Comparison of ENCODE assay signal across 9 mouse cellular contexts in genomic region chr6:102564011-102564731, GRCm38 (mm10). TPM values are rescaled to one million over a fixed set of nuclear protein-coding genes. Genes with fewer than 3 reads are reported as not detected.
DNase-seq lines count a peak whose midpoint lies in the region; ATAC-seq and TF ChIP-seq lines count a peak whose summit lies in the region.
"Had no signal": no experiment of that assay in that cellular context is flagged by ENCODE, and none has a peak within 500 bp of the region (broad histone marks: within the 10 kb centered on the region; RNA-seq: fewer than 3 reads in every experiment).

No protein-coding gene starts in this region.

- no peaks in the 10 kb centered on the region for H3K4me1 ChIP-seq in lung, embryonic 14.5 days (ENCODE audit: insufficient read depth)
- H3K4me1 ChIP-seq in forebrain, postnatal 0 days (ENCODE audit: insufficient read depth), result no peaks in the 10 kb centered on the region
- no peaks in the 10 kb centered on the region for H3K4me1 ChIP-seq in intestine, embryonic 16.5 days (ENCODE audit: control insufficient read depth, insufficient read depth, low read length)

- intact Hi-C loops in left cerebral cortex, postnatal 36 days (cut with DNase I), result no loop called here

- no peak overlapping the region for H3K27ac ChIP-seq in lung, embryonic 14.5 days (ENCODE audit: low read depth)
- H3K27ac ChIP-seq in forebrain, postnatal 0 days (ENCODE audit: low read depth, low read length), result 0 out of 2 replicates have a peak overlapping the region, but pooled peaks have one; percentile 35
- no peak overlapping the region for H3K27ac ChIP-seq in intestine, embryonic 16.5 days (ENCODE audit: low read length)

- peak; percentile 73 for DNase-seq in lung, embryonic 14.5 days
- no peak for DNase-seq in lung, postnatal 36 days
- peak; percentile 23 for DNase-seq in cerebellum, adult 9-11 months
- DNase-seq in forebrain, postnatal 0 days, result peak; percentile 83
- DNase-seq in left cerebral cortex, postnatal 36 days (ENCODE audit: low spot score in 2 of 2), result peak; percentile 79 to 89
- DNase-seq in neural tube, embryonic 10.5 days (ENCODE audit: extremely low spot score, low spot score), result peak; percentile 79
- DNase-seq in testis, postnatal 14 days (ENCODE audit: low spot score), result peak; percentile 51

- peak; percentile 44; the same call in 1 of the 2 replicates for TF ChIP-seq CTCF in lung, embryonic 14.5 days (IDR thresholded peaks at IDR 0.05; ENCODE audit: low read depth)
- TF ChIP-seq CTCF in forebrain, postnatal 0 days (IDR thresholded peaks at IDR 0.05; ENCODE audit: low read depth), result peak; percentile 47

- H3K36me3 ChIP-seq in lung, embryonic 14.5 days (ENCODE audit: insufficient read depth), result no peaks in the 10 kb centered on the region
- no peaks in the 10 kb centered on the region for H3K36me3 ChIP-seq in forebrain, postnatal 0 days (ENCODE audit: insufficient read depth)
- H3K36me3 ChIP-seq in intestine, embryonic 16.5 days (ENCODE audit: control insufficient read depth, insufficient read depth, low read length), result no peaks in the 10 kb centered on the region
- H3K36me3 ChIP-seq: G1E had no signal

- peak overlapping the region; percentile 86 for H3K4me2 ChIP-seq in lung, embryonic 14.5 days
- peak overlapping the region; percentile 74 for H3K4me2 ChIP-seq in forebrain, postnatal 0 days (ENCODE audit: low read depth)
- peak overlapping the region; percentile 93 for H3K4me2 ChIP-seq in intestine, embryonic 16.5 days (ENCODE audit: low read depth, low read length)

- 1% methylated on average over 58 of the region's 63 CpGs for WGBS in lung, embryonic 14.5 days
- WGBS in forebrain, postnatal 0 days, result under 1% methylated on average over 63 of the region's 63 CpGs
- WGBS in intestine, embryonic 16.5 days, result 1% methylated on average over 52 of the region's 63 CpGs

- H3K4me3 ChIP-seq in lung, embryonic 14.5 days (ENCODE audit: low read depth, low read length), result peak overlapping the region; percentile 47
- H3K4me3 ChIP-seq in forebrain, postnatal 0 days (ENCODE audit: low read depth, low read length), result peak overlapping the region; percentile 51
- H3K4me3 ChIP-seq in intestine, embryonic 16.5 days (ENCODE audit: low read length), result peak overlapping the region; percentile 57

- H3K9me3 ChIP-seq in lung, embryonic 14.5 days (ENCODE audit: low read depth, low read length), result no peaks in the 10 kb centered on the region
- no peaks in the 10 kb centered on the region for H3K9me3 ChIP-seq in forebrain, postnatal 0 days (ENCODE audit: low read length)
- H3K9me3 ChIP-seq in intestine, embryonic 16.5 days (ENCODE audit: control insufficient read depth, low read length), result no peaks in the 10 kb centered on the region

- peak; percentile 98 for ATAC-seq in lung, embryonic 14.5 days (ENCODE audit: insufficient read depth)
- ATAC-seq in forebrain, postnatal 0 days, result peak; percentile 99
- ATAC-seq in intestine, embryonic 16.5 days, result peak; percentile 98

- peaks cover 21% of the 10 kb centered on the region for H3K27me3 ChIP-seq in lung, embryonic 14.5 days (ENCODE audit: insufficient read depth, low read length)
- no peaks in the 10 kb centered on the region for H3K27me3 ChIP-seq in forebrain, postnatal 0 days (ENCODE audit: insufficient read depth, low read length)
- peaks cover 5% of the 10 kb centered on the region for H3K27me3 ChIP-seq in intestine, embryonic 16.5 days (replicated peaks; ENCODE audit: control insufficient read depth, insufficient read depth, low read length)

- peak overlapping the region; percentile 43; the same call in 1 of the 2 replicates for H3K9ac ChIP-seq in lung, embryonic 14.5 days
- peak overlapping the region; percentile 52 for H3K9ac ChIP-seq in forebrain, postnatal 0 days
- H3K9ac ChIP-seq in intestine, embryonic 16.5 days (ENCODE audit: low read depth, low read length), result peak overlapping the region; percentile 65

RNA-seq across cellular contexts. Expression of gene Cntn3, which starts 8.7 kb away (rescaled TPM):
- 0.33 and 0.50 TPM in 2 replicates for polyA plus RNA-seq in lung, embryonic 14.5 days (2014; fragmentation: Nextera tagmentation; extraction: Ambion mirVana)
- 10.3 and 10.7 TPM in 2 replicates for total RNA-seq in forebrain, postnatal 0 days (2014; rRNA removed)
- polyA plus RNA-seq in forebrain, postnatal 0 days (2015; fragmentation: Nextera tagmentation; extraction: Ambion mirVana), result 1.5 and 2.6 TPM in 2 replicates
- 0.89 and 0.97 TPM in 2 replicates for polyA plus RNA-seq in intestine, embryonic 16.5 days (2015; fragmentation: Nextera tagmentation; extraction: Ambion mirVana)
- total RNA-seq in left cerebral cortex, postnatal 36 days (2021), result 10 to 100 TPM; 27.0 to 27.2 TPM
- total RNA-seq: G1E had no signal
- polyA plus RNA-seq: G1E had no signal
